Mouse (Mus musculus) ES-E14 (cell line): ENCODE measurements around the gene Tlnrd1.

Source experiments
- CHD2 ChIP-seq: IDR thresholded peaks from 2 replicates; pipeline ENCODE4 v1.6.1; 2014; ENCODE audit warnings: mild to moderate bottlenecking, low read depth, low read length, inconsistent platforms
- MAFK ChIP-seq: IDR thresholded peaks from 2 replicates; pipeline ENCODE4 v1.6.1; 2014; ENCODE audit warnings: mild to moderate bottlenecking, low read depth, low read length, inconsistent platforms; ENCODE audit not compliant: insufficient read depth
- ZC3H11A ChIP-seq: IDR thresholded peaks from 2 replicates; pipeline ENCODE4 v1.6.1; 2012; ENCODE audit warnings: low read depth, mild to moderate bottlenecking, inconsistent platforms, low read length, borderline replicate concordance
- ZNF384 ChIP-seq: IDR thresholded peaks from 2 replicates; pipeline ENCODE4 v1.6.1; 2012; ENCODE audit warnings: low read depth, low read length, inconsistent platforms

- TF ChIP-seq ZNF384 (no peak), ZC3H11A (no peak), MAFK (no peak), CHD2 (no peak; the same call in 1 of the 2 replicates)
Observed at GRCm38 (mm10) chr7:83884921-83885532, 922 bp upstream of the Tlnrd1 start.
